Mouse (Mus musculus): ENCODE results near the gene Vmn1r15. TPM values are rescaled to one million over a fixed set of nuclear protein-coding genes. Genes with fewer than 3 reads are reported as not detected.

Gene Vmn1r15
- polyA plus RNA-seq (2015; fragmentation: Nextera tagmentation; extraction: Ambion mirVana) = not detected in 2 replicates

GRCm38 (mm10) chr6:57257652-57258051 lies at the start of gene Vmn1r15:
Gene Vmn1r15 (plus strand): TSS chr6:57257952.
- no peak for TF ChIP-seq CTCF (IDR thresholded peaks at IDR 0.05; ENCODE audit: low read depth)
- H3K27ac ChIP-seq (ENCODE audit: low read depth, low read length) = no peak within 1 kb of the TSS
- no peaks in the 10 kb centered on the region for H3K27me3 ChIP-seq (replicated peaks; ENCODE audit: control insufficient read depth, insufficient read depth, low read length)
- no peak within 1 kb of the TSS for H3K9ac ChIP-seq (ENCODE audit: low read depth, low read length)
- 80% methylated on average over 1 of the region's 1 CpGs for WGBS
- H3K36me3 ChIP-seq (ENCODE audit: control insufficient read depth, insufficient read depth) = no peaks in the 10 kb centered on the region
- no peaks in the 10 kb centered on the region for H3K4me1 ChIP-seq (replicated peaks; ENCODE audit: control insufficient read depth, insufficient read depth, low read length)
- no peaks in the 10 kb centered on the region for H3K9me3 ChIP-seq (ENCODE audit: control insufficient read depth)
- ATAC-seq = no peak
- H3K4me2 ChIP-seq (replicated peaks; ENCODE audit: low read depth) = no peak within 1 kb of the TSS
- no peak within 1 kb of the TSS for H3K4me3 ChIP-seq (ENCODE audit: low read depth, low read length)

- Histone ChIP-seq H3K4me3 (ENCODE audit: low read depth, low read length) (no peak within 1 kb of the TSS), H3K4me2 (replicated peaks; ENCODE audit: low read depth) (no peak within 1 kb of the TSS), H3K9ac (ENCODE audit: low read depth, low read length) (no peak within 1 kb of the TSS), H3K4me1 (replicated peaks; ENCODE audit: control insufficient read depth, insufficient read depth, low read length) (no peaks in the 10 kb centered on the region), H3K27me3 (replicated peaks; ENCODE audit: control insufficient read depth, insufficient read depth, low read length) (no peaks in the 10 kb centered on the region), H3K9me3 (ENCODE audit: control insufficient read depth) (no peaks in the 10 kb centered on the region), H3K36me3 (ENCODE audit: control insufficient read depth, insufficient read depth) (no peaks in the 10 kb centered on the region), H3K27ac (ENCODE audit: low read depth, low read length) (no peak within 1 kb of the TSS)
- ATAC-seq = no peak
- 88% methylated on average over 3 of the region's 3 CpGs for WGBS
- no peak for TF ChIP-seq CTCF (IDR thresholded peaks at IDR 0.05; ENCODE audit: low read depth)
These were observed 26.4 kb upstream of the Vmn1r15 start, which contains the start of gene Vmn1r14 for GRCm38 (mm10) chr6:57231386-57231785. Gene Vmn1r14 (plus strand): TSS chr6:57231686.

- Histone ChIP-seq H3K9me3 (ENCODE audit: control insufficient read depth) (no peaks in the 10 kb centered on the region), H3K27ac (ENCODE audit: low read depth, low read length) (no peak overlapping the region), H3K4me3 (ENCODE audit: low read depth, low read length) (no peak overlapping the region), H3K36me3 (ENCODE audit: control insufficient read depth, insufficient read depth) (no peaks in the 10 kb centered on the region), H3K9ac (ENCODE audit: low read depth, low read length) (no peak overlapping the region), H3K4me1 (replicated peaks; ENCODE audit: control insufficient read depth, insufficient read depth, low read length) (no peaks in the 10 kb centered on the region), H3K4me2 (replicated peaks; ENCODE audit: low read depth) (no peak overlapping the region), H3K27me3 (replicated peaks; ENCODE audit: control insufficient read depth, insufficient read depth, low read length) (no peaks in the 10 kb centered on the region)
- no peak for ATAC-seq
- WGBS = 44% methylated on average over 2 of the region's 2 CpGs
- TF ChIP-seq CTCF (IDR thresholded peaks at IDR 0.05; ENCODE audit: low read depth) = no peak
These were observed 3.2 kb downstream of the Vmn1r15 start for GRCm38 (mm10) chr6:57260990-57261389.

GRCm38 (mm10) chr6:57271881-57272280 lies 14.1 kb downstream of the Vmn1r15 start:
- Histone ChIP-seq H3K4me1 (replicated peaks; ENCODE audit: control insufficient read depth, insufficient read depth, low read length) (no peaks in the 10 kb centered on the region), H3K4me3 (ENCODE audit: low read depth, low read length) (no peak overlapping the region), H3K36me3 (ENCODE audit: control insufficient read depth, insufficient read depth) (no peaks in the 10 kb centered on the region), H3K4me2 (replicated peaks; ENCODE audit: low read depth) (no peak overlapping the region), H3K9ac (ENCODE audit: low read depth, low read length) (no peak overlapping the region), H3K27ac (ENCODE audit: low read depth, low read length) (no peak overlapping the region), H3K9me3 (ENCODE audit: control insufficient read depth) (no peaks in the 10 kb centered on the region), H3K27me3 (replicated peaks; ENCODE audit: control insufficient read depth, insufficient read depth, low read length) (no peaks in the 10 kb centered on the region)
- WGBS = 69% methylated on average over 3 of the region's 3 CpGs
- TF ChIP-seq CTCF (IDR thresholded peaks at IDR 0.05; ENCODE audit: low read depth) = no peak
- no peak for ATAC-seq

GRCm38 (mm10) chr6:57272517-57272916 lies 14.8 kb downstream of the Vmn1r15 start:
- Histone ChIP-seq H3K4me2 (replicated peaks; ENCODE audit: low read depth) (no peak overlapping the region), H3K9me3 (ENCODE audit: control insufficient read depth) (no peaks in the 10 kb centered on the region), H3K27me3 (replicated peaks; ENCODE audit: control insufficient read depth, insufficient read depth, low read length) (no peaks in the 10 kb centered on the region), H3K27ac (ENCODE audit: low read depth, low read length) (no peak overlapping the region), H3K4me3 (ENCODE audit: low read depth, low read length) (no peak overlapping the region), H3K9ac (ENCODE audit: low read depth, low read length) (no peak overlapping the region), H3K4me1 (replicated peaks; ENCODE audit: control insufficient read depth, insufficient read depth, low read length) (no peaks in the 10 kb centered on the region), H3K36me3 (ENCODE audit: control insufficient read depth, insufficient read depth) (no peaks in the 10 kb centered on the region)
- TF ChIP-seq CTCF (IDR thresholded peaks at IDR 0.05; ENCODE audit: low read depth) = no peak
- ATAC-seq = no peak

- Histone ChIP-seq H3K4me1 (replicated peaks; ENCODE audit: control insufficient read depth, insufficient read depth, low read length) (no peaks in the 10 kb centered on the region), H3K36me3 (ENCODE audit: control insufficient read depth, insufficient read depth) (no peaks in the 10 kb centered on the region), H3K9ac (ENCODE audit: low read depth, low read length) (no peak overlapping the region), H3K4me2 (replicated peaks; ENCODE audit: low read depth) (no peak overlapping the region), H3K4me3 (ENCODE audit: low read depth, low read length) (no peak overlapping the region), H3K27ac (ENCODE audit: low read depth, low read length) (no peak overlapping the region), H3K27me3 (replicated peaks; ENCODE audit: control insufficient read depth, insufficient read depth, low read length) (no peaks in the 10 kb centered on the region), H3K9me3 (ENCODE audit: control insufficient read depth) (no peaks in the 10 kb centered on the region)
- TF ChIP-seq CTCF (IDR thresholded peaks at IDR 0.05; ENCODE audit: low read depth) = no peak
- ATAC-seq = no peak
These were observed 21.2 kb downstream of the Vmn1r15 start for GRCm38 (mm10) chr6:57278952-57279351.

Other genes starting within 250 kb of the Vmn1r15 start
- gene Vmn1r7, start 232.6 kb upstream of the Vmn1r15 start, polyA plus RNA-seq (2015; fragmentation: Nextera tagmentation; extraction: Ambion mirVana) = not detected in 2 replicates
- not detected in 2 replicates for gene Vmn1r8, start 225.7 kb upstream of the Vmn1r15 start, polyA plus RNA-seq (2015; fragmentation: Nextera tagmentation; extraction: Ambion mirVana)
- not detected in 2 replicates for gene Vmn1r9, start 191.2 kb upstream of the Vmn1r15 start, polyA plus RNA-seq (2015; fragmentation: Nextera tagmentation; extraction: Ambion mirVana)
- gene Vmn1r10, start 148.5 kb upstream of the Vmn1r15 start, polyA plus RNA-seq (2015; fragmentation: Nextera tagmentation; extraction: Ambion mirVana) = not detected in 2 replicates
- gene Vmn1r11, start 124.5 kb upstream of the Vmn1r15 start, polyA plus RNA-seq (2015; fragmentation: Nextera tagmentation; extraction: Ambion mirVana) = not detected in 2 replicates
- not detected in 2 replicates for gene Vmn1r12, start 101.0 kb upstream of the Vmn1r15 start, polyA plus RNA-seq (2015; fragmentation: Nextera tagmentation; extraction: Ambion mirVana)
- not detected in 2 replicates for gene Vmn1r13, start 54.7 kb upstream of the Vmn1r15 start, polyA plus RNA-seq (2015; fragmentation: Nextera tagmentation; extraction: Ambion mirVana)
- not detected in 2 replicates for gene Vmn1r14, start 26.3 kb upstream of the Vmn1r15 start, polyA plus RNA-seq (2015; fragmentation: Nextera tagmentation; extraction: Ambion mirVana)
- gene Vmn1r16, start 71.5 kb downstream of the Vmn1r15 start, polyA plus RNA-seq (2015; fragmentation: Nextera tagmentation; extraction: Ambion mirVana) = not detected in 2 replicates
- gene Vmn1r17, start 105.8 kb downstream of the Vmn1r15 start, polyA plus RNA-seq (2015; fragmentation: Nextera tagmentation; extraction: Ambion mirVana) = not detected in 2 replicates
- gene Vmn1r18, start 137.8 kb downstream of the Vmn1r15 start, polyA plus RNA-seq (2015; fragmentation: Nextera tagmentation; extraction: Ambion mirVana) = not detected in 2 replicates
- not detected in 2 replicates for gene Vmn1r19, start 145.8 kb downstream of the Vmn1r15 start, polyA plus RNA-seq (2015; fragmentation: Nextera tagmentation; extraction: Ambion mirVana)
- not detected in 2 replicates for gene Vmn1r20, start 171.0 kb downstream of the Vmn1r15 start, polyA plus RNA-seq (2015; fragmentation: Nextera tagmentation; extraction: Ambion mirVana)

All from intestine, postnatal 0 days (tissue).